Mouse (Mus musculus): ENCODE data around the gene Ston1. TPM values are rescaled to one million over a fixed set of nuclear protein-coding genes. Genes with fewer than 3 reads are reported as not detected.

The Ston1 gene
- total RNA-seq, 2 experiments from 2014 or later: 25.9 to 30.9 TPM

- intact Hi-C loops (cut with DNase I): loop anchor here (1.0 to 5.0 kb wide), 3 partner anchors 100 to 1847 kb away; no protein-coding TSS in a partner anchor
- DNase-seq: no peak
Observed at GRCm38 (mm10) chr17:88653375-88653769, 55.9 kb downstream of the Ston1 start.

- intact Hi-C loops (cut with DNase I): no loop called here
- DNase-seq: no peak
Observed at GRCm38 (mm10) chr17:88658510-88658909, 61.0 kb downstream of the Ston1 start.

- no peak for DNase-seq
- intact Hi-C loops (cut with DNase I): no loop called here
Observed at GRCm38 (mm10) chr17:88666076-88666475, 68.6 kb downstream of the Ston1 start.

GRCm38 (mm10) chr17:88668452-88668851, 71.0 kb downstream of the Ston1 start, which contains the start of gene Gtf2a1l:
TSS of gene Gtf2a1l (plus strand) at chr17:88668660.
- intact Hi-C loops (cut with DNase I): no loop called here
- DNase-seq: peak; percentile 18 to 36

GRCm38 (mm10) chr17:88669921-88670320, 72.4 kb downstream of the Ston1 start:
- intact Hi-C loops (cut with DNase I): no loop called here
- DNase-seq: no peak

GRCm38 (mm10) chr17:88670800-88671199, 73.3 kb downstream of the Ston1 start:
- DNase-seq: no peak
- intact Hi-C loops (cut with DNase I): no loop called here

DNA sequence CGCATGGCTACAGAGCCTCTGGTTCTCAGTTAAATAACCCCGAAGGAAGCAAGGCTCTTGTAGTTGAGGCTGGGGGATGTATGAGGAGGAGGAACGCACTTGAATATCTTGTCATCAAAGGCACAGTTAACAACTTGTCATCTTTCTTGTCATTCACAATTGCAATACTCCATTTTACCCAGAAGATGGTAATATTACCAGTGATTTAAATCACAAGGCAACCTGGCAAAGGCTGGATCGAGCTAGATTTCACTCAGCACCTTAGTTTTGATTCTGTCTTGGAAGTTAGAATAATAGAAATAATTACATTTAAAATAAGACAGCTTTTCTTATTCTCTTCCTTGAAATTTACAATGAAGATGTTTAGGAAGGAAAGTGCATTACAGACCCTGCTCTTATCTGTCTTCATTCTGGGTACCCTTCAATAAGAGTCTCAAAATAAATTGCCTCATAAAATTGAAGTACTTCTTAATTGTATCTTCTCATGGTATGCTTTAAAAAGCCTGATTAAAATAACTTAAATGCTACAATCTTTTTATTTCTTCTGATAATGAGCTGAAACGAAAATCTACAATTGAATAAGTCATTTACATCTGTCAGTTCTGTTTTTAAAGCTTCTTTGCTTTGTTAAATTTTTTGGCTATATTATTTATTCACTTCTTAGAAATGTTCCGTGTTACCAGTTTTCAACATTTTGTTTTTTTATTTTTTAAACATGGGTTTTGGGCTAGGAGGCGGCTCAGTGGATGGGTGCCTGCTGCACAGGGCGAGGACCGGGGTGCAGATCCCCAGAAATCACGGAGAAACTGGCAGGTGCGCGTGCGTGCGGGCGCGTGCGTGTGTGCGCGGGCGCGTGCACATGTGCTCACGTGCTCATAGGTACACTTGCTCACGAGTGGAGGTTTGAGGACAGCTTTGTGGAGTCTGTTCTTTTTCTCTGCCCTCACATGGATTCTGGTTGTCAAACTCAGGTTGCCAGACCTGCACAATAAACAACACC, 78.1 kb downstream of the Ston1 start:
- intact Hi-C loops (cut with DNase I): no loop called here
- no peak for DNase-seq

- intact Hi-C loops (cut with DNase I): no loop called here
- DNase-seq: no peak
Observed at GRCm38 (mm10) chr17:88688226-88688625, 90.7 kb downstream of the Ston1 start.

DNA sequence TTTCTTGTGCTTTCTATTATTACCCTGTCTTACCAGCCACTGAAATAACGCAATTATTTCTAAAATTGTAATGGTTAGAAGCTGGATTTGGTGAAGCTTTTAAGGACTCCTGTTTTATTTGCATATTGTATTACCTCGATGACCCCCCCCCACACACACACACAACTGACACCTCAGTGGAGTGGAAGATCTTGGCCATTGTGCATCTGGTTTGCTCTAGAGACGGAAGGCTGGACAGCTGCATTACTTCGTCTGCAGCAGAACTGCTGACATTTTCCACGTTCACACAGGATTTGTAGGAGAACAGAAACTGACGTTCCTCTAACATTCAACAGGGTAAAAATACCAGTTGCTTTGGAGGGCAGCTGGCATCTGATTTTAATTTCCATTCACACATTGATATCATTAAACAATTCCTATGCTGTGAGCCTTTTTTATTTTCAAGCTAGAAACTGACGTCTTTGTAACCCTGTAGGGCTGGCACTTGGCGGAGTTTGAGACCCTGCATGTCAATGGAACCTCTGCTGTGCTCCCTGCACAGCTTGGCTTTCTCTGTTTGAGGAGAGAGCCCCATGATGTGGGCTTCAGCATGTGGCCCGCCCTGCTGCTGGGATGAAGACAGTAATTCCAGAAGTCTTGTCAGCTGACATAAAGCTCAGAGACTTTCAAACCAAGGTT, 99.3 kb downstream of the Ston1 start:
- intact Hi-C loops (cut with DNase I): no loop called here
- DNase-seq: peak in 1 of 2 experiments; percentile 1

DNA sequence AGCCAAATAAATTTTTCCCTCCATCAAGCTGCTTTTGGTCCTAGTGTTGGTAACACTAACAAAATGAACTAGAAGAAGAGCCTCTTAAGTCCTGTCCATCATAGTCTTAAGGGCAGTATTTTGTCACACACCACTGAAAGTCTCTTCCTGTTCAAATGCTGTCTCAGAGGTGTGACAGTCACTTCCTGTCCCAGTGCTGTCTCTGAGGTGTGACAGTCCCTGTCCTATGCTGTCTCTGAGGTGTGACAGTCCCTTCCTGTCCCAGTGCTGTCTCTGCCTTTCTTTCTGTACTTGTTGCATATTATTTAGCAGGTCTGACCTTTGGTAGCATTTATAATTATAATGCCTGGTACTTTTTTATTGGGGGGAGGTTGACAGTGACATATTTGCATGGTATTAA, 103.4 kb downstream of the Ston1 start:
- intact Hi-C loops (cut with DNase I): no loop called here
- DNase-seq: no peak

- no peak for DNase-seq
- intact Hi-C loops (cut with DNase I): no loop called here
Observed at GRCm38 (mm10) chr17:88702345-88702744, 104.9 kb downstream of the Ston1 start.

DNA sequence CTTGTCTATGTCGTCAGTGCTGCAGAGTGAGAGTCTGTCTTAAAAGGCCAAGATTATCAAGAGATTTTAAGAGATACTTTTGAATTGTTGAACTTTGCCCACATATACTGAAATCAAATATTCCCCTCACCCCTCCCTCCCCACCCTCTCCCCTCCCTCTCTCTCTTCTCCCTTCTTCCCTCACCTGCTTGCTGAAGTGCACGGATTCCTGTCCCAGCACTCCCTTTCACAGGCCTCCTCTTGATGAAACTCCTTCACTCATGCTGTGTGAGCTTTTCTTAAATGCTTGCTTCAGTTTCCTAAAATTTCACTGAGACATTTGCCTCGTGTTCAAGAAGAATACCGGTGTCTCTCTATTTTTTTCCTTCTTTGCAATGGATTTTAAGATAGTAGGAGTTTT, 105.6 kb downstream of the Ston1 start:
- intact Hi-C loops (cut with DNase I): no loop called here

GRCm38 (mm10) chr17:88706231-88706649, 108.8 kb downstream of the Ston1 start:
- DNase-seq: no peak
- intact Hi-C loops (cut with DNase I): no loop called here

More for the DNA sequence above, 105.6 kb downstream of the Ston1 start:
- DNase-seq: no peak

Other genes starting within 250 kb of the Ston1 start
- 10 to 100 TPM; 12.9 to 14.2 TPM for gene Foxn2, start 157.0 kb upstream of the Ston1 start, total RNA-seq (2021)
- gene Ppp1r21, start 67.6 kb upstream of the Ston1 start, total RNA-seq (2021): 10 to 100 TPM; 15.0 to 15.7 TPM
- gene Gtf2a1l, start 71.0 kb downstream of the Ston1 start, total RNA-seq (2021): not detected
- under 1 TPM in 1 of 2 experiments, not detected in 1; 0.05 TPM for gene Lhcgr, start 194.3 kb downstream of the Ston1 start, total RNA-seq (2021)

All from heart, postnatal 10 days (tissue).